Comparison of ENCODE assay signal across 10 mouse cellular contexts in the genomic region with DNA sequence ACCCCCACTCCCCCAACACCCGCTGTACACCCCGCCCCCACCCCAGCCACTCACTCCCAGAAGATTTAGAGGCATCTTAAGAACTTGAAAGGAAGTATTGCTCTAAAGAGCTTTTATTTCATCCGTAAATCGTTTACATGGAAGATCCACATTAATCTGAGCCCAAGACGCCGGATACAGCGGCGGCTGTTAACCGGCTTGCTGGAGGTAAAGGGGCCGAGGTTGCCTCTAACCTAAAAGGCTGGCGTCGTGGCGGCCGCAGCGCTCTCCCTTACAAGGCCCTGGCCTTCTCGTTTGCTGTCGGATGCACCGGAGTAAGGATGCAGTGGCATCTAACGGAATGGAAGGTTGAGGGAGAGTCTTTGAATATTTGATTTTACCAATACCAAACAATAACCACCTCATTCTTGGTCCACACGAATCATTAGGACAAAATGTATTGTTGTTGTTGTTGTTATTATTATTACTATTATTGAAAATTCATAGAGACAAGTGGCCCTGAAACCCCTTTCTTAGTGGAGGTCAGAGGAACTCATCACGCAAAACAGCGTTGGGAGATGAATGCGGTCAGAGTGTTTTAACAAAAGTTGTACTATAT. TPM values are rescaled to one million over a fixed set of nuclear protein-coding genes. Genes with fewer than 3 reads are reported as not detected.
DNase-seq lines count a peak whose midpoint lies in the region; ATAC-seq and TF ChIP-seq lines count a peak whose summit lies in the region.
"Had no signal": no experiment of that assay in that cellular context is flagged by ENCODE, and none has a peak within 500 bp of the region (broad histone marks: within the 10 kb centered on the region; RNA-seq: fewer than 3 reads in every experiment).

No protein-coding gene starts in this region.

- TF ChIP-seq EP300 in lung, postnatal 0 days (IDR thresholded peaks at IDR 0.05) = no peak

- DNase-seq in heart, adult 18-20 months = no peak
- DNase-seq in lung, postnatal 0 days (ENCODE audit: low spot score) = no peak
- no peak for DNase-seq in lung, postnatal 4 days
- DNase-seq in adrenal gland, adult 8-10 months = no peak
- DNase-seq in layer of hippocampus, adult 9-10 months (ENCODE audit: low spot score) = no peak

- no peak for TF ChIP-seq CTCF in lung, postnatal 0 days (IDR thresholded peaks at IDR 0.05)

- no peak overlapping the region for H3K27ac ChIP-seq in heart, embryonic 13.5 days (replicated peaks)
- no peak overlapping the region for H3K27ac ChIP-seq in lung, postnatal 0 days (ENCODE audit: low read length)
- no peak overlapping the region for H3K27ac ChIP-seq in hindbrain, embryonic 13.5 days
- H3K27ac ChIP-seq in neural tube, embryonic 13.5 days (replicated peaks) = no peak overlapping the region

- H3K4me2 ChIP-seq in heart, embryonic 13.5 days = peak overlapping the region; percentile 79
- peak overlapping the region; percentile 61; the same call in 1 of the 2 replicates for H3K4me2 ChIP-seq in lung, postnatal 0 days (replicated peaks; ENCODE audit: low read depth, low read length)
- H3K4me2 ChIP-seq in hindbrain, embryonic 13.5 days = peak overlapping the region; percentile 50; the same call in 1 of the 2 replicates
- H3K4me2 ChIP-seq in neural tube, embryonic 13.5 days = peak overlapping the region; percentile 51

- no peaks in the 10 kb centered on the region for H3K9me3 ChIP-seq in heart, embryonic 13.5 days
- no peaks in the 10 kb centered on the region for H3K9me3 ChIP-seq in lung, postnatal 0 days (ENCODE audit: low read length)
- no peaks in the 10 kb centered on the region for H3K9me3 ChIP-seq in hindbrain, embryonic 13.5 days
- H3K9me3 ChIP-seq in neural tube, embryonic 13.5 days = no peaks in the 10 kb centered on the region

- no peak overlapping the region for H3K9ac ChIP-seq in heart, embryonic 13.5 days
- no peak overlapping the region for H3K9ac ChIP-seq in lung, postnatal 0 days (replicated peaks; ENCODE audit: low read depth)
- H3K9ac ChIP-seq in hindbrain, embryonic 13.5 days = no peak overlapping the region
- H3K9ac ChIP-seq in neural tube, embryonic 13.5 days = no peak overlapping the region

- peaks cover 18% of the 10 kb centered on the region for H3K4me1 ChIP-seq in heart, embryonic 13.5 days
- peaks cover 2% of the 10 kb centered on the region; the same call in 1 of the 2 replicates for H3K4me1 ChIP-seq in lung, postnatal 0 days (ENCODE audit: insufficient read depth, low read depth, low read length)
- peaks cover 11% of the 10 kb centered on the region for H3K4me1 ChIP-seq in hindbrain, embryonic 13.5 days (replicated peaks)
- H3K4me1 ChIP-seq in neural tube, embryonic 13.5 days (replicated peaks) = peaks cover 15% of the 10 kb centered on the region

- H3K27me3 ChIP-seq in heart, embryonic 13.5 days (replicated peaks) = peaks cover 84% of the 10 kb centered on the region
- peaks cover 43% of the 10 kb centered on the region for H3K27me3 ChIP-seq in lung, postnatal 0 days (replicated peaks; ENCODE audit: insufficient read depth, low read length)
- peaks cover 71% of the 10 kb centered on the region for H3K27me3 ChIP-seq in hindbrain, embryonic 13.5 days
- H3K27me3 ChIP-seq in neural tube, embryonic 13.5 days = peaks cover 79% of the 10 kb centered on the region
- H3K27me3 ChIP-seq: CH12.LX had no signal

- no peak for ATAC-seq in heart, embryonic 13.5 days (ENCODE audit: extremely low read depth, insufficient number of reproducible peaks, low FRiP score, low TSS enrichment)
- no peak for ATAC-seq in lung, postnatal 0 days
- ATAC-seq in hindbrain, embryonic 13.5 days (ENCODE audit: low FRiP score) = no peak
- no peak for ATAC-seq in neural tube, embryonic 13.5 days (ENCODE audit: low read depth)

- H3K4me3 ChIP-seq in heart, embryonic 13.5 days = peak overlapping the region; percentile 55
- H3K4me3 ChIP-seq in lung, postnatal 0 days (ENCODE audit: low read depth, low read length) = no peak overlapping the region
- no peak overlapping the region for H3K4me3 ChIP-seq in hindbrain, embryonic 13.5 days
- H3K4me3 ChIP-seq in neural tube, embryonic 13.5 days = no peak overlapping the region
- H3K4me3 ChIP-seq: erythroblast, embryonic 14.5 days had no signal

- WGBS in heart, embryonic 13.5 days = 1% methylated on average over 23 of the region's 23 CpGs
- WGBS in lung, postnatal 0 days = 3% methylated on average over 23 of the region's 23 CpGs
- under 1% methylated on average over 23 of the region's 23 CpGs for WGBS in hindbrain, embryonic 13.5 days
- 1% methylated on average over 23 of the region's 23 CpGs for WGBS in neural tube, embryonic 13.5 days

- no peaks in the 10 kb centered on the region for H3K36me3 ChIP-seq in heart, embryonic 13.5 days
- no peaks in the 10 kb centered on the region for H3K36me3 ChIP-seq in lung, postnatal 0 days (ENCODE audit: insufficient read depth, low read length)
- H3K36me3 ChIP-seq in hindbrain, embryonic 13.5 days = no peaks in the 10 kb centered on the region
- H3K36me3 ChIP-seq in neural tube, embryonic 13.5 days = no peaks in the 10 kb centered on the region

RNA-seq across cellular contexts. Expression of a gene that starts 0.8 kb away (rescaled TPM):
- 0.47 and 0.64 TPM in 2 replicates for polyA plus RNA-seq in heart, embryonic 13.5 days (2015; fragmentation: Nextera tagmentation; extraction: Ambion mirVana)
- total RNA-seq in heart, adult 18-20 months (2021) = not detected
- not detected in 2 replicates for polyA plus RNA-seq in lung, postnatal 0 days (2015; fragmentation: Nextera tagmentation; extraction: Ambion mirVana)
- 0.26 and 1.1 TPM in 2 replicates for polyA plus RNA-seq in hindbrain, embryonic 13.5 days (2015; fragmentation: Nextera tagmentation; extraction: Ambion mirVana)
- 0.88 and 1.7 TPM in 2 replicates for polyA plus RNA-seq in neural tube, embryonic 13.5 days (2015; fragmentation: Nextera tagmentation; extraction: Ambion mirVana)
- total RNA-seq in adrenal gland, adult 8-10 months (2022) = not detected
- total RNA-seq: CH12.LX had no signal
- polyA plus RNA-seq: erythroblast, embryonic 14.5 days had no signal
